Mouse (Mus musculus) spleen, postnatal 4 days (tissue): ENCODE measurements around the gene March8.

Experiments used
- DNase-seq, 2 experiments: peaks; one replicate each; pipeline ENCODE4 v3.0.0; 2022; ENCODE audit warnings: low spot score in 2 of 2

The March8 gene

DNA sequence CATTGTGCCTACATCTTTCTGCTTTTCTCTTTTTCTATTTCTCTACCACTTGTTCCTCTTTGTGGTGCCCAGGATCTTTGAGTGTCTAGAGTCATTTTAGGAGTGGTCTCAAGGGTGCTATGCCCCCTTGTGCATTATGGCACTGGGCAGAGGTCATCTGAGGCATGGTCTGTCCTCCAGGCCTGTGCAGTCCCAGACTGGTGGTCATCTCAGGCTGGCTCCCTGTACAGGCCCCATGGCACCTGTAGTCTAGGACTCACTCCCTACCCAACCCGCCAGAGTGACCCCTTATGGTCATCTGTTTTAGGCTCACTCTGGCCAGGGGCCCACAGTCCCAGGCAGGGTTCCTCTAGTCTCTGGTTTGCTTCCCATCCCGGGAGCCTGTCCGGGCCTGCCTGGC is 33.7 kb downstream of the March8 start:
- no peak for DNase-seq

DNA sequence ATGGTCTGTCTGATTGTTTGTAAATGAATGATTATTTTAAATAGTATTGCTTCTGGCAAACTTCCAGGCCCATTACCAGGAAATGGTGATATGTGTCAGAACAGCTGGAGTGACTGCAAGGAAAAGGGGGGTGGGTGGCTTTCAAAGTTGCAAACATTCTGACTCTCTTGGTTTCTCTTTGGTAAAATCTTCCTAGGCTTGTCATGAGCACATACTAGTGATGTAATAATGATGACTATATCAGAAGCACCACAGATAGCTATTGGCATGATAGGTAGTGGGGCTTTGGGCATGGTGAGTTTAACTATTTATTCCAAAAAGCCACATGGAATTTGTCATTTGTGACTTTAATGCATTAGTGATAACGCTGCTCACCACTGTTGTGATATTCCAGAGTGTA is 36.3 kb downstream of the March8 start:
- DNase-seq, result no peak

DNA sequence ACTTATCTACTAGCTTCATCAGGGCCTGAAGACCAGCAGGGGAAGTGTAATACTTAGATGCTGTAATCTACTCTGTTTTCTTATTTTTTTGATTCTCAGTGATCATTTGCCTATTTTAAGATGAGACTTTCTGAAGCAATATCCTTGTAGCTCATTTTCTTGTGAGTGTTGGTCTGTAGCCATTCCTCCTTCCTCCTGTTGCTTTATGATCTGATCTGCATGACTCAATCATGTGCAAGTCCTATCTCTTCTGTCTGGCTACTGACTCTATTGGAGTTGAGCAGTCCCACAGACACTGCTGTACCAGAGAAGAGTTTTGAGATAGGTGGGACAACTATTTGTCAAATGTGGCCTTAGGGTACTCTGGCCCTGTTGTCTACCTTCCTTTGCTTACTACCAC is 36.8 kb downstream of the March8 start:
- no peak for DNase-seq

DNA sequence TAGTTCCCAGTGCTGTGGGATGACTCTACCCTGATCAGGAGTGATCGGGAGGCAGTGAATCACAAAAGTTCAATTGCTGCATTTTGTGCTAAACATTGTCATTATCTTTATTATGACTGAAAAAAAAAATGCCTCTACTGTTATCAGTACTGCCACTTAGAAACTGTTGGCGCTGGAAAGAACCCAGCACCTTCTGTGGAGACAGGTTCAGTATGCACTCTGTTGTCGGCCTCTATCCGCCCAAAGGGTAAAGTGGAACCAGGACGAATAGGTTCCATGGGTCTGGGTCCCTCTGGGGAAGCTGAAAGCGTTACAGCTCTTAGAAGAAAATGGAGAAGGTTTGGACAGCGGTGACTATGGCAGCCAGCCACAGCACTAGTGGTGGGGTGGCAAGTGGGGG is 41.1 kb downstream of the March8 start:
- no peak for DNase-seq

DNA sequence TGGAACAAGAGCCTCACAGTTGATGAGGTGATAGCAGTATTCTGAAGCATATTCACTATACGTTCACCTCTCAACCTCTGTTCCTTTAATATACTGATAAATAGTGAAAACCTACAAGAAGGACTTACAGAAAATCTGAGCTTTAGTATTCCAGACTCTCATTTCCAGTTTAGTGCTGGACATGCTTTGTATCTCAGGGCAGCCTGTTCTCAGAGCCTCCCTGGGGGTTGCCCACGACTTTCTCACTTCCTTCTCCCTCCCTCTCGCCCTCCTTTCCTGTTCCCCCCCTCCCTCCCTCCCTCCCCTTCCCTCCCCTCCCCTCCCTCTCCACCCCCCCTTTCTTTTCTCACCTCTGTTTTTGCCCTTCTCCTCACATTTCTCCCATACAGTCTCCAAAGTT is 42.3 kb downstream of the March8 start:
- DNase-seq, result no peak

DNA sequence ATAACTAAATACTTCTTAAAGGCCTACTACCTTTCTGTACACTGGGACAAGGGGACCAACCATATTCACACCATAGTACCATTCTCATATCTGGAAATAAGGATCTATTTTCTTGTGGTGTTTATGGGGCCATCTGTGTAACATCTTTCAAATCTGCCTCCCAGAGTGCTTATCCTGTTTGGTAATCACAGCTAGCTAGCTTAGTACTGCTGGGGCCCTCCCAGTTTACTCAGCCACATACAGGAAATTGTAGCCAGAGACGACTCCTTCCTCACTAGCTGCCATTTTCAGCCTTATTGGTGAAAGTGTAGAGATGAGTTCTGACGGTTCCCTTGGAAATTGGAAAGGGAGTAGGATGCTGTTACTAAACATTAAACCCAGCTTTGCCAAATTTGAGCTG is 43.8 kb downstream of the March8 start:
- DNase-seq, result no peak

DNA sequence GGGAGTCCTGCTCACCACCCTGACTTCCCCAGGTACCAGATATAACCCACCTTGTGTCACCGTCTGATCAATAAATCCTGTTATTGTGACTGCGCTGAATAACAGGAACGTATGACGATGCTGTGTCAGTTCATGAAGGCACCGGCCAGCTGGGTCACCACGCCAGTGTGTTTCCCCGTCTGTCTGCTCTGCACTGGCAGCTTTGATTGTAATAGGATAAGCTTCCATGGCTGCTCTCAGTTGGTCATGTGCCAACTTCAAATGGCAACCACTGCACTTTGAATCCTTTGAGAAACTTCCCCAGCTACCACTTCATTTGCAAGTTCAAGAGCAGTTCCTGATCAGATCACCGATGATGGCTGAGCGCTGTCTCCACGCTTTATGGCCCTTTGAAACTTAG is 45.8 kb downstream of the March8 start:
- no peak for DNase-seq

DNA sequence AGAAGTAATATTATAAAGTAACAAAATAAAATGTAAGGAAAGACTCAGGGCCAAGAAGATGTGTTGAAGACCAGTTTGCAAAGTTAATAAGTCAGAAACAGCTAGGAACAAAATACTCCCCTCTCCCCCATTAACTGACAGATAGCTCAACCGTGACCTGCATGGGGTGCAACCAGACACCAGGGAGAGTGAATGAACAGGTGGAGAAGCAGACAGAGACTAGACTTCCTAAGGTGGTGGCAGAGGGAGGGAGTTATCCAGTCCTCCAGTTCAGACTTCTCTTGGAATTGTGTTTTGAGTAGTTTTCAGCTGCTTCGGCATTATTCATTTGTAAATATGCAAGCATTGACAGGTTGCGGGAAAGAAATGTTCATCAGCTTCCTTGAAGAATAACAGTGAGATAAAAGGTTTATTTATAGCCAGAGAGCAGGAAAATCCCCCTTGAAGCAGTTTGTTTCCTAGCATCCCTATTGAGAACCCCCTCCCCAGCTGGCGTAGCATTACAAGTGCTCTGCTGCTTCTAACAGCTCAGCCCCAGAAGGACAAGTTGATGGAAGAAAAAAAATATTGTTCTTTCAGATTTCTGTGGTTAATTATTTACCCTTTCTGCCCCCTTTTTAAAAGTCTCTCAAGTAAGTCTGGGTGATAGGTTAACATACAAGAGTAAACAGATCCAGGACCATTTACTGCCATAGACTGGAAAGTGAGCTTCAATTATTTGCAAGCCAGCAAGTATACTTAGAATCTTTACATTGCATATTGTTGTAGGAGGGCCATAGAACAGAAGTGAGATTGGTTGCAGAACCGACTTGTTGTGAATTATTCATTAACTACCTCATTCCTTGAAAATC is 47.6 kb downstream of the March8 start:
- DNase-seq, result no peak

DNA sequence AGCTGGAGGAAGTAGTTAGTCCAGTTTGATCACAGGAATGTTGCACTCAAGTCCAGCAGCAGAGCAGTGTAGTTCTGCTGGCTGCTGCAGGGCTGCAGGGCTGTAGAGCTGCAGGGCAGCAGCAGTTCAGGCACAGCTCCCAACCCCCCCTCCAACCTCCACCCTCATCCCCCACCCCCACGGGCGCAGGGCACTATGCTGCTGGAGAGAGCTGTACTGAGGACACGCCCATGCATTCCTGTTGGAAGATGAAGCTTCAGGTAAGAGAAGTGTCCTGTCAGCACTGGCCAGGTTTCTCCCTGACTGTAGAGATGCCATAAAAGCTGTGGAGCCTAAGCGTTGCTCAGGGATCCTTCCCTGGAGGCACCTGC is 48.2 kb downstream of the March8 start:
- no peak for DNase-seq

DNA sequence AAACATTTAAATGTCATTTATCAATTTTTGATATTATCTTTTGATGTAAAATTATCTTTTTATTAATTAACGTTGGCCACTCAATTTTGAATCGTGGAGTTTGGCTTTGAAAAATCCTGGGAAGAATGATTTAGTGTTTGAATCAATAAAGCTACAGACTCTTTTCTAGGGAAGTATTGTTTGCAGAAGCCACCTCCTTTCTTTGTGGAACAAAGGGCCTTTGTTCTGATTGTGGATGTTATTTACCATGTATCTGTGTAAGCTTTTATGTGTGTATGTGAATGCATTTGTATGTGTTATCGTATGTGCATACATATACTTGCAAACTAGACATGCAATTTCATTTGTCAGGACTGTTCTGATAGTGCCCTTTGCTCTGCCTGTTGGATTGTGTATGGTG is 48.7 kb downstream of the March8 start:
- DNase-seq, result no peak

DNA sequence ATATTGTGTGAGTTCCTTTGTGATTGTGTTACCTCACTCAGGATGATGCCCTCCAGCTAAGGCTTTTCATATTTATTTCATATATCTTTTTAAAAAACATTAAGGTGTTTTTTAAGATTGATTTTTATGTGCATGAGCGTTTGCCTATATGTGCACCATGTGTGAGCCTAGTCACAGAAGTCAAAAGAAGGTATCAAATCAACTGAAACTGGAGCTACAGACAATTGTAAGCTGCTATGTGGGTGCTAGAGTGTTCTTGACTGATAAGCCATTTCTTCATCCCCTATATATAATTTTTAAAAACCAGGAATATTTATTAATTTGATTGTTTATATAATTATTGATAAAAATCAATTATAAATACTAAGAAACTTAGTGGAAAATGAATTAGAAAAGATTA is 50.2 kb downstream of the March8 start:
- DNase-seq, result no peak

DNA sequence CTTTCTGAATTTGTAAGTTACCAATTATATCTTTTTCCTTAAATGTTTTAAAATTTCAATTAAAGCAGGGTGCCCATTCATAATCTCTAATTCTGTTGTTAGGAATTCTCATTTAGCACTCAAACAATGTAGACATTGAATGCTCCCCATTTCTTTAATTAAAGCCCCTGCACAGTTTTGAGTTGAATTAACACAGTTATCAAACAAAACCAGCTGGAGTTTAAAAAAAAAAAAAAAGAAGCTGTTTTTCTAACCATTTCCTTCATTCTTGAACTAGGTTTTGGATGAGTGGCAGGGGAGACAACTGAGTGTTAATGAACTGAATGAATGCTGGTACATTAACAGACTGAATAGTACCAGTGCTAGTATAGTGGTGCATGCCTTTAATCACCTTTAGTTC is 51.7 kb downstream of the March8 start:
- DNase-seq, result no peak

DNA sequence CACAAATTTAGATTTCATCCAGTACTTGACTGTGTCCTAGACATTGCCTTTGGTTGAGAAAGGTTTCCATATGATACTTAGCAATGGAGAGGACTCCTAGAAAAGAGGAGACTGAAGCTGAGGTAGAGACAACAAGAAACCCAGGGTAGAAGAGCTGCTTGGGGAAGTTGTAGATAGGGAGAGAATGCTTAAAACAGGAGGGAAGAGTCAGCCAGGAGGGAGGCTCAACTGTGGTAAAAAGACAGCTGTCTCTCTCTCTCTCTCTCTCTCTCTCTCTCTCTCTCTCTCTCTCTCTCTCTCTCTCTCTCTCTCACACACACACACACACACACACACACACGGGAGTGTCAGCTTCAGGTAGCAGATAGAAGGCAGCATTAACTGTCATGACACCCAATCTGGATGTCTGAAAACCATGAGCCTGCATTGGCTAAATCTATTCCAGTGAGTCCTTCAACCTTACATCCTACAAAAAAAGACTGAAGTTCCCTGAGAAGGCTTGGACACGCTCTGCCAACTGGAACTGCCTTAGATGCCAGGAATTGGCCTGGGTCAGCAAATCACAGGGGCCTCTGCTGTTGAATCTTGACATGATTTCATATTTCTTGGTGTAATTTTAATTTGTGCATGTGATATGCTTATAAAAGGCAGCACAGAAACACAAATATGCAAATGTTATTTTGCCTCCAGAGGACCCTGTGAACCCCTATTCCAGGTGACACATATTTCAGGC is 57.3 kb downstream of the March8 start:
- no peak for DNase-seq

DNA sequence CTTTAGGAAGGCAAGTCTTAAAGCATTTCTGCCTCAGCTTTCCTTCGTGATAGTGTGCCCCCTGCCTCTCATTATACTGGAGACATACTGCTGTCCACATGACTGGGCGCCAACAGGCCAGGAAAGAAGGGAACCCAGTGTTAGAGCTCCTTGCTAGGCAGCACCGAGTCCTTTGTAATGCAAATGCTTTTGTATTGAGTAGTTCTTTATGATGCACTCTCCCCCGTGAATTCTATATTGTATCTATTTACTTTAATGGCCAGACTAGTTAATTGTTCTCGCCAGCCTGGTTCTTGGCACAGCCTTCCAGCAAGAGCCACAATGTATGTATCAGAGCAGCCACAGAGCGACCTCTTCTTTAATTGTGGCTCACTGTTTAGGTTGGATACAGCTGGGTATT is 59.8 kb downstream of the March8 start:
- no peak for DNase-seq

DNA sequence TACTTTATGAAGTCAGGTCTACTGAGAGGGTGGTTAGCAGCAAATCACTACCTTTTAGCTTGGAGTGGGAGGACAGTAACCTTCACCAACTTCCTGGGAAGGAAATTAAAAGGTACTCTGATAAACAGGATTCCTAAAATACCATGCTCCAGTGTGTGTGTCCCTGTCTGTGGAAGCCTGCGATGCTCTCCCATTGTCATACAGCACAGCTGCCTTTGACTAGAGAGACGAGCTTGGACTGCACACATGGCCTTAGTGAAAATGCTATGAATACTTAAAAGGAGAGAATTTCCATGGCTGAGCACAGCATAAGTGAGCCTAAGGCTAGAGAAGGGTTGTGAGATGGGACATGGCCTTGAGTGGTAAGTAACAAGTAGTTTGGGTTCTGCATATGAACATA is 60.3 kb downstream of the March8 start:
- no peak for DNase-seq

DNA sequence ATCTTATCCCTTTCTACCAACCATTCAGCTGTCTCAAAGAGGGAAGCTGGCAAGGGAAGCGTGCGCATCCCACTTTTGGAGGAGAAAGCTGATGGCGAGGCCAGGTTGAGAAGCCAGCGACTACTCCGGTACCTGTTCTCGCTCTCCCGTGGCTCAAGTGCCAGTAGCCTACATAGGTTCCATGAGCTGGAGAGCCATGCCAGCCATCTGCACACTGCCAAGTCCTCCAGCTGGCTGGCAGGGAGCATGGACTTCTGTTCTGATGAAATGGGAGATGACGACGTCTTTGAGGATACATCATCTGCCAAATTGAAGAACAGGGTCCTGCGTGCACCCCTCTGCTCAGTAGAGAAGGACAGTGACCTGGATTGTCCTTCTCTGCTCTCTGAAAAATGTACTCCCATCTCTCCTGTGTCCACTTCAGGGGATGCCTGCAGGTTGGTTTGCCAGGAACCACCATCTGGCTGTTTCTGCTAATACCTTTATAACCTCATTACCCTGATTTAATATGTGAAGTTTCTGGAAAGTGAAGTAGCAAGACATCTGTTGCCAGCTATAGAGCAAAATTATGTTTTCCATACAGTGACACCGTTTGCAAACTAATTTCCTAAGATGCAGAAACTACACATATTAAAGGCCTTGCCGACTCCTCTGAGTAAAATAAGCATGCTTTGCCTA is 64.1 kb downstream of the March8 start:
- DNase-seq, result no peak

DNA sequence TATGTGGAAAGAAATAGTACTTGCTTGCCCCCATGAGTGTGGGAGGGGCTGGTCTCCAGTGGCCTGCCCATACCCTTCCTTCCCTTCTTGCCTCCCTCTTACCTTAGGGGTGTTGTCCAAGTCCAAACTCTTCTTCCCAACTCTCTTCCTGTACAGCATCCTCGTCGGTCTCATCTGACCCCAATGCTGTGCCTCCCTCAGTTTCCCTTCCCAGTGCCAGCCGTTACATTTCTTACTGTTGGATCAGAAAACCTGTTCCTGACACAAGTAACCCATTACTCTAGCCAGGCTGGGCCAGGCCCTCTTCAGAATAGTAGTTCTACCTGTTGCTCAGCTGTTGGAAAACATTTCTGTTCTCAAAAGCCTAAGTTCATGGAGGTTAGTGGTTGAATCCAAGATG is 64.6 kb downstream of the March8 start:
- DNase-seq, result no peak

DNA sequence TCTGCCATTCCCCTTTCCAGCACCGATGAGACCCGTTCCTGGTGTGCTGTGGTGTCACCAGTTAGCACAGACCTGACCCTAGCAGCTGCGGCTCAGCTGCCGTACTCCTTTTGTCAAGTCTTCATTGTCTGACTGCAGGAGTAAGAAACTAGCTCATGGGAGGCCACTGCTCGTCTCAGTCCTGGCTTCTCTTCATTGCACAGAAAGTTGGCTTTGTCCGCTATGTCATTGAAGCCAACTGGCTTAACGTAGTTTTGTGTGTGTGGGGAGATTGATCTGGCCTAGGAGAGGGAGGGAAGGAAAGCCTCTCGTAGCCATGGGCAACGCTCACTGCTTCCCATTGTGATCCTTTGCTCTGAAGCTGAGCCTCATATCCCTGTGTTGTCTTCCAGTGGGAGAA is 67.4 kb downstream of the March8 start:
- DNase-seq, result no peak

DNA sequence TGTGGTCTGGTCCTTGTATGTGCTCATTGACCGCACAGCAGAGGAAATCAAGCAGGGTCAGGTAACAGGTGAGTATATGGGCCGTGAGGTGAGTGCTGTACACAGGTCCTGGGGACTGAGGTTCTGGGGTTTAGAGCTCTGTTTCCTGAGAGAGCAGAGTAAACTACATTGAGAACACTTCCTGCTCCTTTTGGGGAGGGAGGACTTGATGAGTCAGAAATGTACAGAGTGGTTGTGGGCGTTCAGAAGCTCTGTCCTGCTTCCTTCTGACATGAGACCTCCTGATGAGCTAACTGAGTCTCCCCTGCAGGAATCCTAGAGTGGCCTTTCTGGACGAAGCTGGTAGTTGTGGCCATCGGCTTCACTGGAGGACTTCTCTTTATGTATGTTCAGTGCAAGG is 67.9 kb downstream of the March8 start:
- no peak for DNase-seq

DNA sequence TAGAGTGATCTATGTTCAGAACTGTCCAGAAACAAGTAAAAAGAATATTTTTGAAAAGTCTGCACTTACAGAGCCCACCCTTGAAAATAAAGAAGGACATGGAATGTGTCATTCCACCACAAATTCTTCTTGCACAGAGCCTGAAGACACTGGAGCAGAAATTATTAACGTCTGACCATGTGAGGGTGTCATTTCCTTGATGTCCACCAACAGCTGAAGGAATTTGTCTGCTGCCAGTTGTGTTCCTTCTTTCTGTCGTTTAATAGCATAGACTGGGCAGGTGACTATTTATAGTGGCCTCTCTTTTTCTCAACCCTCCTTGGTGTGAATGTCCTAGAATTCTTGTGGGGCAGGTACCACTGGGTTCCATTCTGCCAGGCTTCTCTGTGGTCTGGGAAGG is 68.3 kb downstream of the March8 start:
- no peak for DNase-seq

DNA sequence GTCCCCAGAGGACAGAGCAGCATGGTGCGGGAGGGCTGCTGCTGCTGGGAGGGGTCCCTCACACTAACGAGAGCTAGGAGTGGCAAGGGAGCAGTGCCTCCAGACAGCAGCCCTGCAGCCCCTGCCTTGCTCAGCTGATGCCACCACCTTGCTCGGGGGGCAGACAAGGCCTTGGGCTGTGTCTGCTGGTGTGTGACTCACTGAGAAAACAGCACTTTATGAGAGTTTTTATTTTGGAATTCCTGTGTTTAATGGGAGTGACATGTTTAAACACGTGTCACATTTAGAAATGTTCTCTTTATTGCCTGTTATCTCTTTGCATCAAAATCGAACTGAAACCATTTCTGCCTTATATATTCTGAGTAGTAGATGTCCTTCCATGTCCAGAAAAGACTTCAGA is 68.9 kb downstream of the March8 start:
- no peak for DNase-seq

DNA sequence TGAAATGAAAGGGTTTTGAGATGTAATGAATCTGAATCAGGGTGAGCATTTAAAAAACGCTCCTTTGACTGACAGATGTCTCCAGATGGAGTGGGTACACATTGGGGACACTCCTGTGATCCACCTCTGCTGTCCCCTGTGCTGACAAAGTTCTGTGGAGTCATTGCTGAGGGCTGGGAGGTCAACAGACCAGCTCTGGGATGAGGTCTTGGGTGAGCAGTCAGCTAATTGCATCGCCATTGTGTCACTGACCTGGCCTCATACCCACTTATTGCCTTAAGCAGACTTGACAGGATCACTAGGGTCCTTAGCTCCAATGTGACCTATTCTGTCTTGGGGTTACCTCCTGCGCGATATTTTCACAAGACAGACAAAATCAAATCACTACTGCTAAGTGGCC is 69.4 kb downstream of the March8 start:
- no peak for DNase-seq
